Mouse (Mus musculus) hindbrain, postnatal 0 days (tissue): Measurements from ENCODE around the gene Olfr1339. TPM values are rescaled to one million over a fixed set of nuclear protein-coding genes. Genes with fewer than 3 reads are reported as not detected.

ENCODE experiments used
- ATAC-seq: fragments of 200-750 bp; cut with Nextera tagmentation; 2 replicates; pipeline ENCODE4 v1.8.0; 2017; ENCODE audit warnings: mild to moderate bottlenecking, moderate TSS enrichment, moderate library complexity
- DNase-seq: peaks from one replicate; pipeline ENCODE4 v3.0.0-alpha.2; 2015; ENCODE audit warnings: low spot score
- H3K27ac ChIP-seq: fragments of 300-500 bp; sonication (generic); 2 replicates; pipeline ENCODE4 v1.5.1; 2014; ENCODE audit warnings: mild to moderate bottlenecking
- H3K27me3 ChIP-seq: fragments of 300-500 bp; sonication (generic); 2 replicates; pipeline ENCODE4 v1.6.1; 2014; ENCODE audit warnings: low read length, mixed read lengths; ENCODE audit not compliant: insufficient read depth
- H3K36me3 ChIP-seq: fragments of 300-500 bp; sonication (generic); 2 replicates; pipeline ENCODE4 v1.6.1; 2014; ENCODE audit warnings: low read length, mixed read lengths; ENCODE audit not compliant: insufficient read depth
- H3K4me1 ChIP-seq: fragments of 300-500 bp; sonication (generic); 2 replicates; pipeline ENCODE4 v1.6.1; 2014; ENCODE audit warnings: antibody characterized with exemption, low read length, mixed read lengths; ENCODE audit not compliant: insufficient read depth
- H3K4me2 ChIP-seq: fragments of 300-500 bp; sonication (generic); 2 replicates; pipeline ENCODE4 v1.6.1; 2014; ENCODE audit warnings: low read depth, mild to moderate bottlenecking, low read length, moderate library complexity, mixed read lengths
- H3K4me3 ChIP-seq: fragments of 300-500 bp; sonication (generic); 2 replicates; pipeline ENCODE4 v1.5.1; 2014; ENCODE audit warnings: low read length
- H3K9ac ChIP-seq: fragments of 300-500 bp; sonication (generic); replicated peaks from 2 replicates; pipeline ENCODE4 v1.6.1; 2014; ENCODE audit warnings: mild to moderate bottlenecking, low read length, moderate library complexity, mixed read lengths
- H3K9me3 ChIP-seq: fragments of 300-500 bp; sonication (generic); 2 replicates; pipeline ENCODE4 v1.6.1; 2016; ENCODE audit warnings: low read length, mixed read lengths
- CTCF ChIP-seq: IDR thresholded peaks from 2 replicates; pipeline ENCODE4 v1.5.1; 2016; ENCODE audit warnings: antibody characterized with exemption, control low read depth, low read depth
- WGBS: fragments of 180-500 bp; shearing (Covaris S2); extraction: QIAGEN DNeasy Blood & Tissue Kit; methylation state at CpG from one replicate; pipeline ENCODE4 v1.1.7; 2014; 5-methylcytosine and 5-hydroxymethylcytosine counted together
- polyA plus RNA-seq: library from polyadenylated mRNA; unstranded; fragments of >200 nt; fragmentation: Nextera tagmentation; extraction: Ambion mirVana; gene quantifications from 2 replicates; pipeline ENCODE4 v1.2.1, GENCODE M21; 2015
- total RNA-seq: library from RNA; depleted of rRNA; stranded (reverse); fragments of >200 nt; gene quantifications from 2 replicates; pipeline ENCODE4 v1.2.3, GENCODE M21; 2014

The Olfr1339 gene
- total and polyA plus RNA-seq, 2 experiments from 2014 or later = not detected

GRCm38 (mm10) chr4:118719838-118720237 lies 12.1 kb upstream of the Olfr1339 start, which contains the start of gene Olfr1340:
Olfr1340 (plus strand) TSS chr4:118720138.
- no peak for ATAC-seq
- no peak within 1 kb of the TSS for H3K27ac ChIP-seq
- DNase-seq = no peak
- H3K9me3 ChIP-seq = no peaks in the 10 kb centered on the region
- no peak for TF ChIP-seq CTCF
- no peak within 1 kb of the TSS for H3K4me3 ChIP-seq
- H3K4me1 ChIP-seq = no peaks in the 10 kb centered on the region
- no peaks in the 10 kb centered on the region for H3K27me3 ChIP-seq
- no peaks in the 10 kb centered on the region for H3K36me3 ChIP-seq
- H3K4me2 ChIP-seq = no peak within 1 kb of the TSS
- no peak within 1 kb of the TSS for H3K9ac ChIP-seq

- no peak for DNase-seq
- Histone ChIP-seq H3K4me1 (no peaks in the 10 kb centered on the region), H3K36me3 (no peaks in the 10 kb centered on the region), H3K9ac (no peak overlapping the region), H3K27ac (no peak overlapping the region), H3K9me3 (no peaks in the 10 kb centered on the region), H3K27me3 (no peaks in the 10 kb centered on the region), H3K4me3 (no peak overlapping the region), H3K4me2 (no peak overlapping the region)
- no peak for TF ChIP-seq CTCF
- 57% methylated on average over 10 of the region's 10 CpGs for WGBS
- ATAC-seq = no peak
Measured at GRCm38 (mm10) chr4:118721742-118722483, 10.1 kb upstream of the Olfr1339 start.

GRCm38 (mm10) chr4:118739574-118739973 lies 7.6 kb downstream of the Olfr1339 start:
- TF ChIP-seq CTCF = no peak
- no peak overlapping the region for H3K4me2 ChIP-seq
- no peaks in the 10 kb centered on the region for H3K27me3 ChIP-seq
- no peaks in the 10 kb centered on the region for H3K36me3 ChIP-seq
- DNase-seq (no peak), ATAC-seq (no peak)
- H3K4me3 ChIP-seq = no peak overlapping the region
- no peaks in the 10 kb centered on the region for H3K4me1 ChIP-seq
- 65% methylated on average over 3 of the region's 3 CpGs for WGBS
- no peak overlapping the region for H3K27ac ChIP-seq
- H3K9ac ChIP-seq = no peak overlapping the region
- no peaks in the 10 kb centered on the region for H3K9me3 ChIP-seq

- H3K4me3 ChIP-seq = no peak overlapping the region
- ATAC-seq = no peak
Measured at GRCm38 (mm10) chr4:118740988-118741698, 9.2 kb downstream of the Olfr1339 start.

GRCm38 (mm10) chr4:118741881-118742280 lies 9.9 kb downstream of the Olfr1339 start:
- ATAC-seq = no peak
- 5% methylated on average over 16 of the region's 16 CpGs for WGBS
- H3K9ac ChIP-seq = no peak overlapping the region

More at GRCm38 (mm10) chr4:118740988-118741698, 9.2 kb downstream of the Olfr1339 start:
- Histone ChIP-seq H3K4me2 (no peak overlapping the region), H3K4me1 (no peaks in the 10 kb centered on the region), H3K27ac (no peak overlapping the region), H3K9me3 (0 out of 2 replicates have a peak, but pooled peaks cover under 1% of the 10 kb centered on the region), H3K36me3 (no peaks in the 10 kb centered on the region), H3K27me3 (no peaks in the 10 kb centered on the region), H3K9ac (no peak overlapping the region)
- TF ChIP-seq CTCF = no peak
- DNase-seq = no peak
- WGBS = 10% methylated on average over 11 of the region's 11 CpGs

GRCm38 (mm10) chr4:118758637-118759036 lies 26.7 kb downstream of the Olfr1339 start, which contains the start of gene Olfr1338:
Olfr1338 (minus strand) TSS chr4:118758737.
- H3K4me1 ChIP-seq = no peaks in the 10 kb centered on the region
- no peak for DNase-seq
- no peaks in the 10 kb centered on the region for H3K27me3 ChIP-seq
- no peak within 1 kb of the TSS for H3K4me3 ChIP-seq
- no peaks in the 10 kb centered on the region for H3K36me3 ChIP-seq
- WGBS = 78% methylated on average over 1 of the region's 1 CpGs
- no peaks in the 10 kb centered on the region for H3K9me3 ChIP-seq
- H3K9ac ChIP-seq = no peak within 1 kb of the TSS
- TF ChIP-seq CTCF = no peak
- no peak within 1 kb of the TSS for H3K4me2 ChIP-seq
- no peak within 1 kb of the TSS for H3K27ac ChIP-seq
- ATAC-seq = no peak

More at GRCm38 (mm10) chr4:118741881-118742280, 9.9 kb downstream of the Olfr1339 start:
- H3K9me3 ChIP-seq = 0 out of 2 replicates have a peak, but pooled peaks cover 4% of the 10 kb centered on the region
- no peak overlapping the region for H3K4me3 ChIP-seq
- H3K27me3 ChIP-seq = no peaks in the 10 kb centered on the region
- no peak overlapping the region for H3K27ac ChIP-seq
- peak; percentile 41 for DNase-seq
- no peaks in the 10 kb centered on the region for H3K36me3 ChIP-seq
- TF ChIP-seq CTCF = no peak
- peak overlapping the region; percentile 34 for H3K4me2 ChIP-seq
- no peaks in the 10 kb centered on the region for H3K4me1 ChIP-seq
